Mouse (Mus musculus): ENCODE measurements around the gene Etv4. TPM values are rescaled to one million over a fixed set of nuclear protein-coding genes. Genes with fewer than 3 reads are reported as not detected.

Etv4 gene
- 1 to 10 TPM; 6.6 to 6.8 TPM for total RNA-seq (2021)

DNA sequence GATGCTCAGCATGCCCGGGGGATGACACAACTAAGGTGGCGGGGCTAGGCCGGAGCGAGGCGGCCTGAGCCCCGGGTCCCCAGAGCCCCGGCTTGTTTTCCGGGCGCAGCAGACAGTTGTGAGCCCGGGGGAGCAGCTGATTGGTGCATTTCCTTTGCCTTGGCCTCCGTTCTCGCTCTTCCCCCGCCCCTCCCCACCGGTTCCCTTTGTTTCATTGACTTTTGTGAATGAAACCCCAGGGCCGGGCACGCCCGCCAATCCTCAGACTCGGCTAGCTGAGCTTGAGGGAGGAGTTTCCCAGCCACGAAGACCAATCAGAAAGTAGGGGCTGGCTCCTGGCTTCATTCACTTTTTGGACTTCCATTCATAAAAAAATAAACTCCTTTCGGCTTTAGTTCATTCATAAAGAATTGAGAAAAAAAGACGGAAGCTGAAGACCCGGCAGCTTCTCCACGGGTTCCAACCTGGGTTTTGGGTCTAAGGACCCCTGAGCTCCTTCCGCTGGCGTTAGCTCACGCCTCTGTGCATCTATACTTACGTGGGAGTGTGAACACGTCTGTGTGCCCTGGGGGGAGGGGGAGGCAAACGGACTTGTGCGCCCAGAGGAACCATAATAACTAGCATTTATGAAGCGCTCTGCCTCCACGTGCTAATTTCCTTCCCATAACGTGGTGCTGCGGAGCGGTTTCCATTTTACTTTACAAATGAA, at the start of gene Etv4:
TSS of gene Etv4 (minus strand) at position 229 of the 709 bp plus-strand sequence.
- DNase-seq, result peak; percentile 92

DNA sequence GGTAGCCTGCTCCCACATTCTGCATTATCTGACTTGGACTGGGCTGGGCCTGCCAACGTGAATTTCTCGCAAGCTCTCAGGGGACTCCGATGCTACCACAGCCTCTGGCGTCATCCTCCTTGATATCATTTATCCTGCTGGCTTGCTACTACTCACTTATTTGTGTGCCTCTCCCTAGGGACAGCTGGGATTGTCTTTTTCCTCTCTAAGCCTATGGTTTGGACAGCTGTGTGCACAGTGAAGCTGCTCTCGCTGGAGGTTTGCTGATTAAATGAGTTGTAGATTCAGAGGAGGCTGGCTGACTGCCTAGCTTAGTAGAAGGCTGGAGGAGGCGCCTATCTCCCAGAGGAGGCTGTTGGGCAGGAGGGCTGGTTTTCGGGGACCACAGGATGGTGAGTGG, 46.8 kb upstream of the Etv4 start:
- peak; percentile 69 for DNase-seq

DNA sequence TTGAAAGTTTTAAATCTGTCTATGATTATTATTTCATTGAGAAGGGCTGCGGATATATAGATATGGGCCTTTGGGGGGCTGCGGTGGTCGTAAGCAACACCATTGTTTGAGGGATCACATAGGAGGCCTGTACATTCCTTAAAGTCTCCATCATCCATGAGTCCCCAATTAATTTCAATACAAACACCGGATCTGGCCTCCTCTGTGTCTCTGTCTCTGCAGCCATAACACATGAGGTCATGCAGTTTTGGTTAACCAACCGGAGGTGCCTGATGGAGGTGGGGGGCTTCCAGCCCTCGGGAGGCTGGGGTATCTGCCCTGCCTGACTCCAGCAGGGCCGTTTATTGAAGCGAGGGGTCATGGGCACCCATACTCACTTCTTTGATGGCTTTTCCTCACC, 45.4 kb upstream of the Etv4 start:
- DNase-seq, result no peak

DNA sequence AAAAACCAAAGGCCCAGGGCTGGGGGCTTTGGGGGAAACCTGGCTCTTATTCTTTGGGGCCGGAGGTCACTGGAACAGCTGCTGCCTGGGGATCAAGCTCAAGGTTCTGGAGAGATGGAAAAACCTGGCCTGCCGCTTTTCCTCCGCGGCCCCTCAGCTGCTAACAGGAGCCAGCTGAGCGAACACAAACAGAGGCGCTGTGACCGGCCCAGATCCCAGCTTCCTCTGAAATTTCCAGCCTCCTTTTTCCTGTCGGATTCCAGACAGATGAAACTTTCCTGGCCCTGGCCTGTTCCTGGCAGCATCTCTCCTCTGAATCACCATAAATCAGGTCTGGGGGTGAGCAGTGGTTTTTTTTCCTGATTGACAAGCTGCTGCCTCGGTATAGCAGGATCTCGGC, 44.9 kb upstream of the Etv4 start:
- DNase-seq, result peak; percentile 79

DNA sequence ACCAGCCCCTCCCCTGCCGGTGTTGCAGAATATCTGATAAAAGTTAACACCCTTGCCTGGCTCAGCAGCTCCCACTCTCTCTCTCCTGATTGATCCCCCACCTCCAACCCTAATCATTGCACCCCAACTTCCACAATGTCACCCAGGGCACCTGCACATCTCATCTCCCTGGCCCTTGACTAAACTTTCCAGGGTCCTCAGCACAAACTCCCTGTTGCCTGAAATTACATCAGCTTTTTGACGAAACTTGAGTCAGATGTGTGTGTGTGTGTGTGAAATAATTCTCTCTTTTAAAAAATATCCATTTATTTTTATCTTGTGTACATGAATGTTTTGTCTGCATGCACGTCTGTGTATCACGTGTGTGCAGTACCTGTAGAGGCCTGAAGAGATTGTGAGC, 43.5 kb upstream of the Etv4 start:
- DNase-seq, result no peak

DNA sequence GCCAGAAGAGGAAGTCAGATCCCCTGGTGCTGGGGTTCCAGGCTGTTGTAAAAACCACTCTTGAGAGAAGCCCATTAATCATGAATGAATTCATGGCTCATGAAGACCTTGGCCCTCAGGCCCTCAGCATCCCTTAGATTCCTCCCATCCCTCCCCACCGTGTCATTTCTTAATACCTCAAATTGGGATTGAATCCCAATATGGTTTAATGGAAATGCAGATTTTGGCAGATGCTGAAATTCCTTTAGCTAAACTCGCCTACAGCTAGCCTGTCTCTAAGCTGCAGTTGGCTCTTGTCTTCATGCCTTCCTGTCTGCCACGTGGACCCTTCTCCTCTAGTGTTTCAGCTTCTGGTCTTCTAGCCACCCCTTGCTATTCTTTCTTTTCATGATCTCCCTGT, 38.0 kb upstream of the Etv4 start:
- no peak for DNase-seq

DNA sequence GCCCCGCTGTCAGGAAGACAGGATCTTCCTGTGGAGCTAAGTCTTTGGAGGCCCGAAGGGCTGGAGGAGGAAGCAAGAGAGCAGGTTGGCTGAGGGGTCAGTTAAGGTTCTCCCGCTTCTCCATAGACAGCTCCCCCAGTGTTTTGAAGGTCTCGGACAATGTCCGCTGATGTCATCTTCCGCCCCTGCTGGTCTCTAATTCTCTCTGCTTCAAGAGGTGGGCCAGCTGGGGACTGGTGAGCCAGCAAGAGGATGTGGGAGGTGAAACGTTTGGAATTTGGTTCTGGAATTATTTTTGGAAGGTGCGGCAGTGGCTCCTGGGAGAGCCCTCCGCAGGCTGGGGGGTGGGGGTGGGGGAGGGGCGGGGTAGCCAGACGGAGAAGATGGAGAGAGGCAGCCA, 35.7 kb upstream of the Etv4 start:
- peak; percentile 71 for DNase-seq

DNA sequence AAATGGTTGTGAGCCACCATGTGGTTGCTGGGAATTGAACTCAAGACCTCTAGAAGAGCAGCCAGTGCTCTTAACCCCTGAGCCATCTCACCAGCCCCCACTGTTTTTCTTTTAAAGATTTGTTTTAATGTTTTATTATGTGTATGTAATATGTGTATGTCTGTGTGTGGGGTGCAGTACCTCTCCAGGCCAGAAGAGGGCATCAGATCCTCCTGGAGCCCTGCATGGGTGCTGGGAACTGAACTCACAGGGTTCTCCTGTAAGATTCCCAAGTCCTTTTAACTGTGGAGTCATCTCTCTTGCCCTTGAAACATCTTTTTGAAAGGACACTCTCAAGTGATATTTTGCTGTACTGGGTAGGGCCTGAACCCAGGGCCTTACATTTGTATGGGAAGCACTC, 34.7 kb upstream of the Etv4 start:
- no peak for DNase-seq

DNA sequence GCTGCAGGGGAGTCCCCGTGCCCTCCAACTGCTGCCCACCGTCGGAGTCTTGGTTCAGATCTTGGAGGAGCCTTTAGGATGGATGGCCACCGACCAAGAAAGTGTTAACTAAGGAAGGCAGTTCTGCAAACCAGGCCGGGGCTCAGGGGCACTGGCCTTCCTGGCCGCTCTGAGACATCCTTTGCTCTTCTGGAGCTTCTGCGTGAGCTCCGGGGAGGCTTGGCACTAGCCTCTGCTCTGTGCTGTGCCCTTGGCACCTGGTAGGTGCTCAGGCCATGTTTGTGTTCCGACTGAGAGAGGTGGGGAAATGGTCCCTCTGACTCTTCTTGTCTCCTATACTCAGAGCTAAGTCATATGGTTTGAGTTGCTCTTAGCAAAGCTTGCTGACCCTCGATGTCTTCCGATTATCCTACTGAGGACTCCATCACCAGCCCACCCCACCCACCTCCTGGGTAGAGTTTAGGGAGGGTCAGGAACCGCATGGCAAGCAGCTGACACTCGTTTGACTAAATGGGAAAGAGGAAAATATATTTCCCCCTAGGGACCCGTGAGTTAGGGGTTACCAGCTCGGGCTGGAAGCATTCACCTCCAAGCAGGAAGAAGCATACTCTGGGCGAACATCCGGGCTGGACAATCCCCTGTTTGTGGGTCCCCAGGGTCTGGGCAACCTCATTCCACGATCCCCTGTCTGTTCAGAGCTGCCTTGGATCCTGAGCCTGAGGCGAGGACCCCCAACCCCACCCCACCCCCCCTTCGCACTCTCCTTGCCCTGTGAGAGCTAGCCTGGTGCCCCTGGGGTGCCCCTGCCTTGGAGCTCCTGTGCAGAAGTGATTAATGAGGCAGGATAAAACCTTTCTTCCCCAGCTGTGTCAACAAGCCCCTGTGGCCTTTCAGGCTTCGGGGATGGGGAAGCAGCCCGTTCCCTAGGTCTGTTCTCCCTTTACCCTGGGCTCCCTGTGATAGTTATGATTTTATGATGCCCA, 30.2 kb upstream of the Etv4 start:
- DNase-seq, result peak; percentile 21

DNA sequence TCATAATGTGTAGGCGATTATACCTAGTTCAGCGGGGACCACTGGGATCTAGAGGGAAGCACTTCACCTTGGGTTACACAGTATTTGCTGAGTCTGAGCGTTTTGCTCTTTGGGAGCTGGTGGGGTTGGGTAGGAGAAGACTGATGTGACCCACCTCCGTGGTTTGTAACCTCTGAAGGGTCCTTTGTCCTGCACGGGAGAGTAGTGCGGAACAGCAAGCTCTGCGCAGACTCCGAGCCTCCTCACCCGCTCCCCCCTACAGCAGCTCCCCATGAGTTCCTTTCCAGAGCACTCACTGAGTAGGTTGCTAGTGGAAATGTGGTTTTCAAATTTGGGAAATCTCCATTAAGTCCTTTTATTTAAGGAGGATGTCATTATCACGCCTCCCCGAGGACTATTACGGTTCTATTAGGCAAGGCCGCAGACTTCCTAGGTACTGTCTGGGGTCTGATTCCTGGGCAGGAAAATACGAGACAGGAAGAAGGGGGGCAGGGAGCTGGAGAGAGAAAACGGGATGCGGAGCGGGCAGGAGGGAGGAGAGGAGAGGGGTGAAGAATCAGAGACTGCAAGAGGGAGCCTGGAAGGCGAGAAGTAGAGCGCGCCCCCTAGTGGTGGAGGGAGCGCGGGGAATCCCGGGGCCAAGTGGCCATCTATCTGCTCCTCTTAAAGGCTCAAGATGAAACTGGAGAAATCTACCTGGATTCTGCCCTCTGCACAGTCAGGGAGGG, 29.4 kb upstream of the Etv4 start:
- peak; percentile 92 for DNase-seq

DNA sequence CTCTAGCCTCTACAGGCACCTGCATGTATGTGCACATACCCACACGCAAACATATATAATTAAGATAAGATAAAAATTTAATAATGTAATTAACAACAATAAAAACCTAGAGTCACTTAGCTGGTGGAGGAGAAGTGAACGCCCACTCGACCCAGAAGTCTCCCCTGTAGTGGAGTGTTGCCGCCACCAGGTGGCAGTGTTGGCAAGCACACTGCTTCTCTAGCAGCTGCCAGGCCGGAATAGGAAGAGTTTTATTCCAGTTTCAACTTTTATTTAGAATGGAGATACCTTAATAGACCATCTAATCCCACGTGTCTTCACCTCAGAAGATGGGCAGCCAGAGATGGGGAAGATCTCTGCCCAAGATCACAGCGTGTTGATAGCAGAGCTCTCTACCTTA, 28.1 kb upstream of the Etv4 start:
- peak; percentile 90 for DNase-seq

DNA sequence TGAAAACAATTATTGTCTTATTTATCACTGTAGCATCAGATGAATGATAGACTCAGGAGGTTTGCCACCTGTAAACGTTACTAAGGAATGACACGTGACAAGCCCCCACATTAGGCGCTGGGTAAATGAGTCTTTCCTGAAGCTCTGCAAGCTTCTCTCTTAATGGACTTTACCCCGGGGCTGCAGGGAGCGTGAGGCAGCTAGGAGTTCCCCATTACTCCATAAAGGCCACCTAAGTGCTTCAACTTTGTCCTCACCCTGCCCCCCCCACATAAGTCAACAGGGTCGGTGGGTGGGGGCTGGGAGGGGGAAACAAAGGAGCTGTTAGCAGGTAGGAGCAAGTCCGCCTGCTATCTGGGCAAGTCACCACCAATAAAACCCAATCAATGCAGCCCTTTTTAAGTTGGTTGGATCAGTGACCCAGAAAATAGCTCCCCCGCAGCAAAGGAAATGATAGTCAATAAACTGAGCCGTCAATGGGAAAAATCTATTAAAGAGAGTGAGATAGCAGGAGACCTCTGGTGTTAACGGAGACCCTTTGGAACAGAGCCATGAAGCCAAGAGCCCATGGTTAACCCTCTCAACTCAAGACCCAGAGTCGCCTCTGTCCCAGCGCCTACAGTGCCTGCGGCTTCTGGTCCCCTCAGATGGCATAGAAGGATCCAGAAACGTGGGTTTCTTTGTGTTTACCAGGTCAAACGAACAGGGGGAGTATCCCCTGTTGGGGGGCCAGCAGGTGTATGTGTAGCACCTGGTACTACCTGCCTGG, 24.1 kb upstream of the Etv4 start:
- no peak for DNase-seq

DNA sequence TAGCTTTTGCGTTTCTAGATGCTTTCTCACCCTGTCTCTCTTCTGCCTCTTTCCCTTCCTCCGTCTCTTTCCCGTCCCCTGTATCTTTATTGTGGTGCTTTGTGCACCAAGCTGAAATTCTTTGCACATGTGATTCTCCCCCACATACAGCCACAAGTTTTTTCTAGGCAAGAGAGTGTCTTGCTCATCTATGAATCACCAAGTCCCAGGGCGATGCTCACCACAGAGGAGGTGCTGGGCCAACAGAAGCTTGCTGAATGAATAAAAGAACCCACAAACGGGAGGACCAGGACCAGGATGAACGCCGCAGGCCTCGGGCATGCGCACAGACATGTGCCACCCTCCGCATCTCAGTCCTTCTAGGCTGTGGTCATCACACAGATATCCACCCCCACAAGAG, 22.1 kb upstream of the Etv4 start:
- DNase-seq, result no peak

DNA sequence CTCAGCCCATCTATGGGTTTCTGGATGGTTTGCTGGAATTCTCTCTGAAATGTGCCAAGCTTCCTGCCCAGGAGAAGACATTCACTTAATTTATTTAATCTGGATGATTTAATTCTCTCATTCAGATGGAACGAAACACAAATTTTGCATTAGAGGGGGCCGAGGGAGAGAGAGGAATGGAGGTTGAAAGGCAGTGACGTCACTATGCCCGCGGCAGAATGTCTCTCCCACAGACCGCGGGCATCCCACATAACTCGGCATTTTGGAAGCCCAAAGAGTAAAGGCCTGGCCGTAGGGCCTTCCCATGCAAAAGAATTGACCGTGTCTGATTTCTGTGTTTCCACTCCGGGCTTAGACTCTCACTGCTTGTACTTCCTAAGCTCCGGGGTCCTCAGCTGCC, 21.6 kb upstream of the Etv4 start:
- DNase-seq, result no peak

DNA sequence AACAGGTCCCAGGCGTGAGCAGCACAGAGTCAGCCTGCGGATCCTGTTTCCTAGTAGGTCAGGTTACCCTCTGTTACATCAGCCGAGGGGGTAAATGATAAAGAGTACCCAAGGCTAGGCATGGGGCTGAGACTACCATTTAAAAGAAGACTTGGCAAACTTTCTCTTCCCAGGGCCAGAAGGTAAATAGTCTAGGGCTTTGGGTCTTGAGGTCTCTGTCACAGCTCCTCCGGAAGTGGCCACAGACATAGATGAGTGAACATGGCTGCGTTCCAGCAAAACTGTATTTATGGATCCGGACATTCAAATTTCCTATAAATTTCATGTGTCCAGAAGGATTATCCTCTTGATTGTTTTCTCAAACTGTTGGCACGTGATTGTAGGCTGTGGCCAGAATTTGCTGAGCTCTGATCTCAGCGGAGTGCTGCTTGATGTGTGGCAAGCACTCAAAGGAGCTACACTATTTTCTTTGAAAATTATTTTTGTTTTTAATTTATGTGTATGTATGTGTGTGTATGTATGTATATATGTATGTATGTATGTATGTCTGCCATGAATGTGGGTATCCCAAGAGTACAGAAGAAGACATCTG, 20.0 kb upstream of the Etv4 start:
- DNase-seq, result no peak

DNA sequence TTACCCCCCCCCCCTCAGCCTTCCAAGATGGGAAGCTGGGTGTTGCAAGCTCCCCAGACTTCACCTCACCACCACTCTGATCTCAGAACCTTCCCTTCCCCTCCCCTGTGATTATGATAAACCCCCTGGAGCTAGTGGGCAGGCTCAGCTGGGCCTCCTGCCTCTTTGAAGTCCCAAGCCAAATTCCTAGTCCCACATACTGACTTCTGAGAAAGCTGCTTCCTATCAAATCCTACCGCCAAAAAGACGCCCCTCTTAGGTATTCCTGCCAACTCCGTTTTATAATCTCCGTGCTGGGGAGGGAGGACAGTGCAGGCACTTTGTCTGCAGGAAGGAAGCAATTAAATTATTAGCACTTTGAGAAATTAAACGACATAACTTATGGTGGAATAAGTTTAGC, 16.2 kb upstream of the Etv4 start:
- no peak for DNase-seq

DNA sequence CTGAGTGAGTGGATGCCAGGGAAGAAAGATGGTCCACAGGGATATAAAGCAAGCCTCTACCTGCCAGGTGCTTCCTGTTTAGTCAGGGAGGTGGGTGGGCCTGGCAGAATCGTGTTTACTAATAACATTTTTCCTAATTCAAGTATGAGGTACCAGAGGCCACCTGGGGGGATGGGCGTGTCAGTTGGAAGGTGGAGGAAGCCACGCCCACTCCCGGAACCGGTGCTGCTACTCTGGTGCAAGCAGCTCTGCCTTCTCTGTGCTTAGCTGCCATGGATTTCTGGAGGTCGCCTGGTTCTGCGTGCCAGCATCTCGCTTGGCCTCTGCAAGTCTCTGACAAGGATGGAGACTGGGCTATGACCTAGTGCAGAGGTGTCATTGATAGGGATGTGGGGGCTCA, 12.9 kb upstream of the Etv4 start:
- no peak for DNase-seq

DNA sequence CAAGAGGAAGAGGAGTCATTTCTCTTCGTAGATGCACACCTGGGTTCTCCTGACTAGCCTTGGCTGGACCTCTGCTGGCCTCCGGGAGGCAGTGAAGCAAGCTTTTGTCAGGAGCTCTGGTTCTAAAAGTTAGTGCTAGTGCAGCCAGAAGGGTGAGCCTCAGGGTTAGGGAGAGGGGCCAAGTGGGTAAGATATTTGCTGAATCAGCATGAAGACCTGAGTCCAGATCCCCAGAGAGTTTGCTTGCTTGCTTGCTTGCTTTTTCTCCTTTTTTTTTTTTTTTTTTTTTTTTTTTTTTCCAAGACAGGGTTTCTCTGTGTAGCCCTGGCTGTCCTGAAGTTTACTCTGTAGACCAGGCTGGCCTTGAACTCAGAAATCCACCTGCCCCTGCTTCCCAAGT, 12.2 kb upstream of the Etv4 start:
- no peak for DNase-seq

DNA sequence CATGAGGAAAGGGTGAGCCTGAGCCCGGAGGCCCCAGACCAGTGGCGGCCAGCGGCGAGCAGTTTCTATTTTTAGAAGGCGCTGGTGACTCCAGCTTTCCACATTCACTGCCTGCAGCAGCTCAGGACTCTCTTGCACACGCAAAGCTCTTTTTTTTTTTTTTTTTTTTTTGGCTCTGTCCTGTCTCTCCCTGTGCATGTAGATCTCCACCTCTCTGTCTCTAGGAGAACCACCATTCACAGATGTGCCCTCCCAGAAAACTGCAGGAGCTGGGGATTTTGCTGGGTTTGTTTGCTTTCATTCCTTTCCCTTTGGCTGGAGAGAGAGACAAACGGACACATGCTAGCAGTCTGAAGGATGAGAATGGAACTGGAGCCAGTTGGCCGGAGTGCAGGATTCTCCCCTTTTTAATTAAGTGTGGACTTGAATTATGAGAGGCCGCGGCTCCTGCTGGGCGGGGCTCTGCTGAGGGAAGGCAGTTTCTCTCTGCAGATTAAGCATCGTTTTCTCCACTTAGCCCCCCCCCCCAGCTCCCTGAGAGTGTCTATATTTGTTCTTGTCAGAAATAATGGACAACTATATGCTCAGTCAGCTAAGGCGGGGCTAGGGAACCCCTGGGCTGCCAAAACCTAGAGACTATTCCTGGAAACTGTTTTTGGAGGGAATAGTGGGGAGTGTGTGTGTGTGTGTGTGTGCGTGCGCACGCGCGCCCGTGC, 5.8 kb upstream of the Etv4 start:
- peak; percentile 66 for DNase-seq

DNA sequence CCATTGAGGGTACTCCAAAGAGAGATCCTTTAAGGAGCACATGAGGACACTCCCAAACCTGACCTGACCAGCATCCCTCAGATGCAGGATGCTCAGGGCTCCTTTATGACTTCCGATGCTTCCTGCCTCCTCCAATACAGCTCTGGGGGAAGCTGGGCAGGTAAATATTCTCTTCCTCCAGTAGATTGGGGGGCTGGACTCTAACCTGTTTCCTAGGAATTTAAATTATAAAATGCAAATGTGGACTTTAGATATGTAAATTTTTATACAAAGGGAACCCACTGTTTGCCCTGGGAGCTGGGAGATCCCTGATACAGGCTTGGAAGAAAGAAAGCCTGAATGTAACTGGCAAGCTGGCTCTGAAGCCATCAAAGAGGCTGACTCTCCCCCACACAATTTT, 2.3 kb upstream of the Etv4 start:
- no peak for DNase-seq

DNA sequence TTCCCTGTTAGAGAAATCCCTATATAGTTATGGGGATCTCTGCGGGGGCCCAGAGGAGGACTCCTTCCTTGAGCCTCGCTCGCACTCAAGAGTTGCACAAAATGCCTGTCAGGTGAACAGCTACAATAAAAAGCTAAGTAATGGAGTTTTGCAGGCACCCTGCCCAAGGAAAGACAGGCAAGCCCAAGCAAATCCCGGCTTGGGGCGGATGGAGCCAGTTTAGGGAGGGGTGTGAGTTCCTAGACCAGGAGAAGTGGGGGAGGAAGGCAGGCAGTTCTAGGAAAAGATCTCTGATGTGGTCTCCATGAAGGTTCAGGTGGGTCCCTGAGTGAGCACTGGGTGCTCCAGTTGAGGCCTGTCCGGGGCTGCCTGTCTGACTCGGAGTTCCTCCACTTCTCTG, 1.5 kb upstream of the Etv4 start:
- DNase-seq, result no peak
